Mouse (Mus musculus) midbrain, embryonic 12.5 days (tissue): ENCODE results near the gene Hist1h4b. TPM values are rescaled to one million over a fixed set of nuclear protein-coding genes. Genes with fewer than 3 reads are reported as not detected.
"Not testable (repeated sequence)": the region's sequence is repeated elsewhere in the genome, so short reads cannot be mapped to it uniquely, and the experiment has no call there.

Experiments used
- ATAC-seq: fragments of 200-750 bp; cut with Nextera tagmentation; 2 replicates; pipeline ENCODE4 v1.8.0; 2017; ENCODE audit warnings: low read depth, moderate TSS enrichment, moderate library complexity; ENCODE audit not compliant: low FRiP score
- H3K27ac ChIP-seq: fragments of 300-500 bp; sonication (generic); replicated peaks from 2 replicates; pipeline ENCODE4 v1.5.1; 2016; ENCODE audit warnings: mild to moderate bottlenecking
- H3K27me3 ChIP-seq: fragments of 300-500 bp; sonication (generic); 2 replicates; pipeline ENCODE4 v1.6.1; 2016; ENCODE audit warnings: mild to moderate bottlenecking
- H3K36me3 ChIP-seq: fragments of 300-500 bp; sonication (generic); 2 replicates; pipeline ENCODE4 v1.6.1; 2016
- H3K4me1 ChIP-seq: fragments of 300-500 bp; sonication (generic); 2 replicates; pipeline ENCODE4 v1.6.1; 2016
- H3K4me2 ChIP-seq: fragments of 300-500 bp; sonication (generic); replicated peaks from 2 replicates; pipeline ENCODE4 v1.6.1; 2016; ENCODE audit warnings: mild to moderate bottlenecking, moderate library complexity
- H3K4me3 ChIP-seq: fragments of 300-500 bp; sonication (generic); 2 replicates; pipeline ENCODE4 v1.5.1; 2016; ENCODE audit warnings: mild to moderate bottlenecking
- H3K9ac ChIP-seq: fragments of 300-500 bp; sonication (generic); replicated peaks from 2 replicates; pipeline ENCODE4 v1.6.1; 2016; ENCODE audit warnings: mild to moderate bottlenecking, moderate library complexity
- H3K9me3 ChIP-seq: fragments of 300-500 bp; sonication (generic); 2 replicates; pipeline ENCODE4 v1.6.1; 2016; ENCODE audit warnings: mild to moderate bottlenecking
- WGBS: fragments of 180-500 bp; shearing (Covaris S2); methylation state at CpG from one replicate; pipeline ENCODE4 v1.1.7; 2016; 5-methylcytosine and 5-hydroxymethylcytosine counted together
- polyA plus RNA-seq: library from polyadenylated mRNA; unstranded; fragments of >200 nt; fragmentation: Nextera tagmentation; extraction: Ambion mirVana; gene quantifications from 2 replicates; pipeline ENCODE4 v1.2.1, GENCODE M21; 2016

The Hist1h4b gene
- polyA plus RNA-seq: 5.0 and 8.0 TPM in 2 replicates

GRCm38 (mm10) chr13:23756790-23757189 is at the start of gene Hist1h4b:
Gene Hist1h4b (plus strand): TSS chr13:23757013.
- Histone ChIP-seq H3K36me3 (no peaks in the 10 kb centered on the region), H3K4me1 (peaks cover 25% of the 10 kb centered on the region; the same call in 1 of the 2 replicates), H3K4me3 (peak within 1 kb of the TSS; percentile 42), H3K27me3 (no peaks in the 10 kb centered on the region), H3K4me2 (peak within 1 kb of the TSS; percentile 58), H3K9me3 (no peaks in the 10 kb centered on the region), H3K27ac (peak within 1 kb of the TSS; percentile 86), H3K9ac (peak within 1 kb of the TSS; percentile 61)
- under 1% methylated on average over 17 of the region's 22 CpGs for WGBS
- ATAC-seq: peak; percentile 68

- WGBS: 79% methylated on average over 4 of the region's 4 CpGs
- peaks cover 16% of the 10 kb centered on the region for H3K4me1 ChIP-seq
- peaks cover 11% of the 10 kb centered on the region; the same call in 1 of the 2 replicates for H3K27me3 ChIP-seq
- H3K9me3 ChIP-seq: no peaks in the 10 kb centered on the region
- H3K4me2 ChIP-seq: no peak overlapping the region
- ATAC-seq: no peak
- no peak overlapping the region for H3K27ac ChIP-seq
- no peaks in the 10 kb centered on the region for H3K36me3 ChIP-seq
- no peak overlapping the region for H3K9ac ChIP-seq
- no peak overlapping the region for H3K4me3 ChIP-seq
Observed at GRCm38 (mm10) chr13:23708041-23708440, 48.8 kb upstream of the Hist1h4b start.

- H3K36me3 ChIP-seq: no peaks in the 10 kb centered on the region
- no peaks in the 10 kb centered on the region for H3K9me3 ChIP-seq
- peaks cover 16% of the 10 kb centered on the region for H3K4me1 ChIP-seq
- H3K27ac ChIP-seq: no peak overlapping the region
- peaks cover 11% of the 10 kb centered on the region; the same call in 1 of the 2 replicates for H3K27me3 ChIP-seq
- H3K4me3 ChIP-seq: no peak overlapping the region
- no peak for ATAC-seq
- H3K4me2 ChIP-seq: no peak overlapping the region
- H3K9ac ChIP-seq: no peak overlapping the region
- 84% methylated on average over 4 of the region's 4 CpGs for WGBS
Observed at GRCm38 (mm10) chr13:23708654-23709053, 48.2 kb upstream of the Hist1h4b start.

GRCm38 (mm10) chr13:23709714-23710373 is 47.0 kb upstream of the Hist1h4b start:
- WGBS: 23% methylated on average over 11 of the region's 15 CpGs
- ATAC-seq: no peak
- peaks cover 16% of the 10 kb centered on the region for H3K4me1 ChIP-seq

GRCm38 (mm10) chr13:23710374-23711089 is 46.3 kb upstream of the Hist1h4b start, which contains the start of gene Hfe:
Gene Hfe (minus strand): TSS chr13:23710854.
- no peak within 1 kb of the TSS for H3K27ac ChIP-seq
- WGBS: 5% methylated on average over 16 of the region's 17 CpGs
- peaks cover 11% of the 10 kb centered on the region; the same call in 1 of the 2 replicates for H3K27me3 ChIP-seq
- H3K4me3 ChIP-seq: peak within 1 kb of the TSS; percentile 34
- ATAC-seq: no peak
- H3K9ac ChIP-seq: peak within 1 kb of the TSS; percentile 37; the same call in 1 of the 2 replicates
- H3K4me1 ChIP-seq: peaks cover 16% of the 10 kb centered on the region
- H3K9me3 ChIP-seq: no peaks in the 10 kb centered on the region
- H3K36me3 ChIP-seq: no peaks in the 10 kb centered on the region
- peak within 1 kb of the TSS; percentile 57 for H3K4me2 ChIP-seq

More at GRCm38 (mm10) chr13:23709714-23710373, 47.0 kb upstream of the Hist1h4b start:
- Histone ChIP-seq H3K9me3 (no peaks in the 10 kb centered on the region), H3K27ac (no peak overlapping the region), H3K9ac (peak overlapping the region; percentile 37; the same call in 1 of the 2 replicates), H3K4me2 (peak overlapping the region; percentile 57), H3K27me3 (peaks cover 11% of the 10 kb centered on the region; the same call in 1 of the 2 replicates), H3K36me3 (no peaks in the 10 kb centered on the region), H3K4me3 (peak overlapping the region; percentile 34)

GRCm38 (mm10) chr13:23716261-23717042 is 40.4 kb upstream of the Hist1h4b start:
- H3K4me3 ChIP-seq: no peak overlapping the region
- no peaks in the 10 kb centered on the region for H3K4me1 ChIP-seq
- ATAC-seq: no peak
- no peaks in the 10 kb centered on the region for H3K9me3 ChIP-seq
- no peak overlapping the region for H3K4me2 ChIP-seq
- no peak overlapping the region for H3K27ac ChIP-seq
- no peak overlapping the region for H3K9ac ChIP-seq
- WGBS: 87% methylated on average over 5 of the region's 5 CpGs
- H3K36me3 ChIP-seq: no peaks in the 10 kb centered on the region
- 0 out of 2 replicates have a peak, but pooled peaks cover under 1% of the 10 kb centered on the region for H3K27me3 ChIP-seq

GRCm38 (mm10) chr13:23717176-23717575 is 39.6 kb upstream of the Hist1h4b start:
- Histone ChIP-seq H3K4me2 (no peak overlapping the region), H3K27me3 (no peaks in the 10 kb centered on the region), H3K4me1 (no peaks in the 10 kb centered on the region), H3K4me3 (no peak overlapping the region), H3K9ac (no peak overlapping the region), H3K36me3 (no peaks in the 10 kb centered on the region), H3K27ac (no peak overlapping the region), H3K9me3 (no peaks in the 10 kb centered on the region)
- 56% methylated on average over 11 of the region's 11 CpGs for WGBS
- ATAC-seq: no peak

- H3K27me3 ChIP-seq, H3K36me3 ChIP-seq, H3K4me1 ChIP-seq, ATAC-seq, H3K4me2 ChIP-seq, H3K27ac ChIP-seq, H3K4me3 ChIP-seq, H3K9ac ChIP-seq, H3K9me3 ChIP-seq: not testable (repeated sequence)
- WGBS: 21% methylated on average over 2 of the region's 2 CpGs
Observed at GRCm38 (mm10) chr13:23717593-23718245, 39.1 kb upstream of the Hist1h4b start.

- Histone ChIP-seq H3K4me3 (no peak overlapping the region), H3K36me3 (no peaks in the 10 kb centered on the region), H3K4me2 (no peak overlapping the region), H3K27me3 (no peaks in the 10 kb centered on the region), H3K4me1 (no peaks in the 10 kb centered on the region), H3K27ac (no peak overlapping the region), H3K9ac (no peak overlapping the region), H3K9me3 (no peaks in the 10 kb centered on the region)
- no peak for ATAC-seq
- WGBS: 92% methylated on average over 4 of the region's 4 CpGs
Observed at GRCm38 (mm10) chr13:23724239-23724638, 32.6 kb upstream of the Hist1h4b start.

GRCm38 (mm10) chr13:23725213-23725612 is 31.6 kb upstream of the Hist1h4b start:
- H3K36me3 ChIP-seq: no peaks in the 10 kb centered on the region
- no peaks in the 10 kb centered on the region for H3K4me1 ChIP-seq
- H3K4me2 ChIP-seq: no peak overlapping the region
- ATAC-seq: no peak
- H3K9me3 ChIP-seq: no peaks in the 10 kb centered on the region
- H3K4me3 ChIP-seq: no peak overlapping the region
- H3K27ac ChIP-seq: no peak overlapping the region
- no CpG with 5 or more reads among the region's 1 CpGs for WGBS
- H3K27me3 ChIP-seq: no peaks in the 10 kb centered on the region
- H3K9ac ChIP-seq: no peak overlapping the region

- no peaks in the 10 kb centered on the region for H3K4me1 ChIP-seq
- no peak overlapping the region for H3K4me3 ChIP-seq
- ATAC-seq: no peak
- H3K36me3 ChIP-seq: no peaks in the 10 kb centered on the region
- no peak overlapping the region for H3K27ac ChIP-seq
- no peak overlapping the region for H3K4me2 ChIP-seq
- H3K27me3 ChIP-seq: no peaks in the 10 kb centered on the region
- no peak overlapping the region for H3K9ac ChIP-seq
- WGBS: 83% methylated on average over 18 of the region's 18 CpGs
- no peaks in the 10 kb centered on the region for H3K9me3 ChIP-seq
Observed at GRCm38 (mm10) chr13:23728472-23729191, 28.2 kb upstream of the Hist1h4b start.
